Mouse (Mus musculus) midbrain, embryonic 10.5 days (tissue): ENCODE results near the gene Mpv17l2. TPM values are rescaled to one million over a fixed set of nuclear protein-coding genes. Genes with fewer than 3 reads are reported as not detected.

Experiments used
- DNase-seq: peaks from one replicate; pipeline ENCODE4 v3.0.0-alpha.2; 2017; ENCODE audit warnings: low spot score
- H3K27ac ChIP-seq: fragments of 300-500 bp; sonication (generic); replicated peaks from 2 replicates; pipeline ENCODE4 v1.5.1; 2016; ENCODE audit warnings: mild to moderate bottlenecking
- H3K27me3 ChIP-seq: fragments of 300-500 bp; sonication (generic); 2 replicates; pipeline ENCODE4 v1.6.1; 2016; ENCODE audit warnings: low read depth, mild to moderate bottlenecking; ENCODE audit not compliant: poor library complexity, severe bottlenecking
- H3K36me3 ChIP-seq: fragments of 300-500 bp; sonication (generic); 2 replicates; pipeline ENCODE4 v1.6.1; 2016; ENCODE audit warnings: mild to moderate bottlenecking, moderate library complexity
- H3K4me1 ChIP-seq: fragments of 300-500 bp; sonication (generic); 2 replicates; pipeline ENCODE4 v1.6.1; 2016
- H3K4me3 ChIP-seq: fragments of 300-500 bp; sonication (generic); 2 replicates; pipeline ENCODE4 v1.5.1; 2016; ENCODE audit warnings: mild to moderate bottlenecking, moderate library complexity
- H3K9me3 ChIP-seq: fragments of 300-500 bp; sonication (generic); replicated peaks from 2 replicates; pipeline ENCODE4 v1.6.1; 2016; ENCODE audit warnings: mild to moderate bottlenecking
- whole genome bisulfite sequencing: fragments of 180-500 bp; shearing (Covaris S2); methylation state at CpG from one replicate; pipeline ENCODE4 v1.1.7; 2016; 5-methylcytosine and 5-hydroxymethylcytosine counted together
- polyA plus RNA-seq: library from polyadenylated mRNA; unstranded; fragments of >200 nt; fragmentation: Nextera tagmentation; extraction: Ambion mirVana; gene quantifications from 2 replicates; pipeline ENCODE4 v1.2.1, GENCODE M21; 2016

The Mpv17l2 gene
- polyA plus RNA-seq, 1 experiment from 2014 or later = 31.7 TPM

GRCm38 (mm10) chr8:70749097-70749674 is 11.6 kb downstream of the Mpv17l2 start:
- H3K27ac ChIP-seq = no peak overlapping the region
- H3K36me3 ChIP-seq = no peaks in the 10 kb centered on the region
- DNase-seq = no peak
- 85% methylated on average over 19 of the region's 19 CpGs for WGBS
- H3K27me3 ChIP-seq = peaks cover 58% of the 10 kb centered on the region
- H3K4me1 ChIP-seq = peaks cover 17% of the 10 kb centered on the region
- no peak overlapping the region for H3K4me3 ChIP-seq
- H3K9me3 ChIP-seq = no peaks in the 10 kb centered on the region

GRCm38 (mm10) chr8:70748246-70749096 is 12.3 kb downstream of the Mpv17l2 start:
- H3K27me3 ChIP-seq = peaks cover 65% of the 10 kb centered on the region
- 89% methylated on average over 23 of the region's 23 CpGs for WGBS
- no peaks in the 10 kb centered on the region for H3K9me3 ChIP-seq
- no peak for DNase-seq
- H3K27ac ChIP-seq = no peak overlapping the region
- H3K4me3 ChIP-seq = no peak overlapping the region
- H3K4me1 ChIP-seq = peaks cover 19% of the 10 kb centered on the region
- no peaks in the 10 kb centered on the region for H3K36me3 ChIP-seq

GRCm38 (mm10) chr8:70747211-70747890 is 13.4 kb downstream of the Mpv17l2 start:
- DNase-seq = no peak
- Histone ChIP-seq H3K4me1 (peaks cover 20% of the 10 kb centered on the region), H3K4me3 (no peak overlapping the region), H3K9me3 (no peaks in the 10 kb centered on the region), H3K36me3 (no peaks in the 10 kb centered on the region), H3K27ac (no peak overlapping the region), H3K27me3 (peaks cover 71% of the 10 kb centered on the region)
- WGBS = 85% methylated on average over 18 of the region's 18 CpGs

GRCm38 (mm10) chr8:70746676-70747075 is 14.1 kb downstream of the Mpv17l2 start:
- Histone ChIP-seq H3K4me1 (peaks cover 20% of the 10 kb centered on the region), H3K4me3 (no peak overlapping the region), H3K27me3 (peaks cover 78% of the 10 kb centered on the region), H3K27ac (no peak overlapping the region), H3K9me3 (no peaks in the 10 kb centered on the region), H3K36me3 (no peaks in the 10 kb centered on the region)
- WGBS = 81% methylated on average over 9 of the region's 9 CpGs
- no peak for DNase-seq

- no peak for DNase-seq
- Histone ChIP-seq H3K4me3 (no peak overlapping the region), H3K27ac (no peak overlapping the region), H3K36me3 (no peaks in the 10 kb centered on the region), H3K27me3 (peaks cover 87% of the 10 kb centered on the region), H3K4me1 (peaks cover 20% of the 10 kb centered on the region), H3K9me3 (no peaks in the 10 kb centered on the region)
- 59% methylated on average over 19 of the region's 19 CpGs for WGBS
Observed at GRCm38 (mm10) chr8:70745691-70746220, 15.0 kb downstream of the Mpv17l2 start.

- H3K36me3 ChIP-seq = no peaks in the 10 kb centered on the region
- peaks cover 96% of the 10 kb centered on the region for H3K27me3 ChIP-seq
- H3K9me3 ChIP-seq = no peaks in the 10 kb centered on the region
- H3K4me1 ChIP-seq = peaks cover 20% of the 10 kb centered on the region
- H3K27ac ChIP-seq = no peak overlapping the region
- 55% methylated on average over 11 of the region's 11 CpGs for WGBS
- H3K4me3 ChIP-seq = no peak overlapping the region
- no peak for DNase-seq
Observed at GRCm38 (mm10) chr8:70744806-70745205, 15.9 kb downstream of the Mpv17l2 start.

GRCm38 (mm10) chr8:70743656-70744590 is 16.8 kb downstream of the Mpv17l2 start:
- peak; percentile 58 for DNase-seq
- no peaks in the 10 kb centered on the region for H3K9me3 ChIP-seq
- H3K27me3 ChIP-seq = peaks cover 90% of the 10 kb centered on the region
- peaks cover 20% of the 10 kb centered on the region for H3K4me1 ChIP-seq
- no peaks in the 10 kb centered on the region for H3K36me3 ChIP-seq
- H3K27ac ChIP-seq = peak overlapping the region; percentile 73
- WGBS = 4% methylated on average over 48 of the region's 48 CpGs
- peak overlapping the region; percentile 50 for H3K4me3 ChIP-seq

- Histone ChIP-seq H3K4me3 (peak overlapping the region; percentile 50), H3K9me3 (no peaks in the 10 kb centered on the region), H3K27me3 (peaks cover 82% of the 10 kb centered on the region), H3K27ac (peak overlapping the region; percentile 73), H3K4me1 (peaks cover 20% of the 10 kb centered on the region), H3K36me3 (no peaks in the 10 kb centered on the region)
- WGBS = 1% methylated on average over 38 of the region's 38 CpGs
- peak; percentile 41 for DNase-seq
Observed at GRCm38 (mm10) chr8:70742981-70743655, 17.6 kb downstream of the Mpv17l2 start.

- 82% methylated on average over 11 of the region's 11 CpGs for WGBS
- no peak overlapping the region for H3K27ac ChIP-seq
- DNase-seq = no peak
- H3K4me1 ChIP-seq = peaks cover 20% of the 10 kb centered on the region
- no peaks in the 10 kb centered on the region for H3K9me3 ChIP-seq
- peaks cover 82% of the 10 kb centered on the region for H3K27me3 ChIP-seq
- no peaks in the 10 kb centered on the region for H3K36me3 ChIP-seq
- no peak overlapping the region for H3K4me3 ChIP-seq
Observed at GRCm38 (mm10) chr8:70742176-70742575, 18.6 kb downstream of the Mpv17l2 start.

- Histone ChIP-seq H3K4me1 (peaks cover 20% of the 10 kb centered on the region), H3K4me3 (no peak overlapping the region), H3K36me3 (no peaks in the 10 kb centered on the region), H3K27me3 (peaks cover 80% of the 10 kb centered on the region), H3K27ac (no peak overlapping the region), H3K9me3 (no peaks in the 10 kb centered on the region)
- DNase-seq = no peak
- WGBS = 76% methylated on average over 5 of the region's 5 CpGs
Observed at GRCm38 (mm10) chr8:70741661-70742060, 19.1 kb downstream of the Mpv17l2 start.

GRCm38 (mm10) chr8:70738211-70738610 is 22.5 kb downstream of the Mpv17l2 start:
- H3K27me3 ChIP-seq = peaks cover 51% of the 10 kb centered on the region
- no peaks in the 10 kb centered on the region for H3K9me3 ChIP-seq
- no peak overlapping the region for H3K27ac ChIP-seq
- H3K4me3 ChIP-seq = no peak overlapping the region
- H3K4me1 ChIP-seq = peaks cover 7% of the 10 kb centered on the region
- 86% methylated on average over 3 of the region's 3 CpGs for WGBS
- H3K36me3 ChIP-seq = no peaks in the 10 kb centered on the region
- DNase-seq = no peak
